Mouse (Mus musculus) MEL (cell line): ENCODE data around the gene Zbtb20.

Experiments
- CHD1 ChIP-seq: IDR thresholded peaks from 2 replicates; pipeline ENCODE4 v1.6.1; 2012; ENCODE audit warnings: low read depth, mild to moderate bottlenecking, inconsistent platforms, low read length, improper control_type of control experiment
- POLR2A ChIP-seq, 2 experiments: IDR thresholded peaks; 2 replicates each; pipeline ENCODE4 v1.6.1; 2011 to 2012; ENCODE audit warnings: low read length in 2 of 2, mild to moderate bottlenecking in 2 of 2, control low read depth in 1 of 2, improper control_type of control experiment in 1 of 2, low read depth in 1 of 2, moderate library complexity in 1 of 2; ENCODE audit not compliant: control insufficient read depth in 1 of 2, insufficient read depth in 1 of 2, poor library complexity in 1 of 2
- RCOR1 ChIP-seq: IDR thresholded peaks from 2 replicates; pipeline ENCODE4 v1.6.1; 2012; ENCODE audit warnings: low read depth, mild to moderate bottlenecking, inconsistent platforms, low read length, improper control_type of control experiment
- USF2 ChIP-seq, 2 experiments: IDR thresholded peaks; 2 replicates each; pipeline ENCODE4 v1.6.1; 2011 to 2012; ENCODE audit warnings: improper control_type of control experiment in 2 of 2, low read length in 2 of 2, borderline replicate concordance in 1 of 2, inconsistent platforms in 1 of 2, low read depth in 1 of 2, mild to moderate bottlenecking in 1 of 2; ENCODE audit not compliant: insufficient read depth in 1 of 2

- no peak for TF ChIP-seq USF2 (IDR thresholded peaks at IDR 0.05; ENCODE audit: borderline replicate concordance in 1 of 2, insufficient read depth in 1 of 2, low read depth in 1 of 2, low read length in 2 of 2)
- no peak for TF ChIP-seq RCOR1
- no peak for TF ChIP-seq POLR2A (IDR thresholded peaks at IDR 0.05; ENCODE audit: control insufficient read depth in 1 of 2, insufficient read depth in 1 of 2, low read depth in 1 of 2, low read length in 2 of 2, poor library complexity in 1 of 2)
- TF ChIP-seq CHD1: no peak
Measured at GRCm38 (mm10) chr16:42908896-42909295, 33.2 kb downstream of the Zbtb20 start.
